Mouse (Mus musculus): ENCODE measurements around the gene Ifitm10. TPM values are rescaled to one million over a fixed set of nuclear protein-coding genes. Genes with fewer than 3 reads are reported as not detected.
"Not testable (repeated sequence)": the region's sequence is repeated elsewhere in the genome, so short reads cannot be mapped to it uniquely, and the experiment has no call there.

Gene Ifitm10
- total and polyA plus RNA-seq, 3 experiments: not detected

DNA sequence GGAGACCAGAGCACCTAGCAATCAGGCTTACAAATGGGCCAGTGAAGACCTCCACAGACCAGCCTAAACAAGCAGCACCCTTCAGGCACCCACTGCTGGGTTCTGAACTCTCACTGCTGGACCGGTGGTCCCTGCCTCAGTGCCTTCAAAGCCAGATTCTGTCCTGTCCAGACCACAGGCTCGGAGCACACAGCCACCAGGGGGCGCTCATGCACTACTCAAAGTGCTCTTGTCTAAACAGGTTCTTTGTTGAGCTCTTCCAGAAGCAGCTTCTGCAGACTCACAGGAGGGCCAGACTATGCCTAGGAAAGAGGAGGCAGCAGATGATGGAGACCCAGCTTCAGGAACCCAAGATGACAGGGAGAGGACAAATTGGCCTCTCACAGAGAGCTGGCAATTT is 39.3 kb downstream of the Ifitm10 start:
- H3K27ac ChIP-seq (ENCODE audit: insufficient read depth, low read depth): no peak overlapping the region
- dilution Hi-C loops (cut with MboI; ENCODE audit: extremely low pct_ligation_motif_present, extremely low pct_unique_long_range_greater_than_20kb, low sequenced_read_pairs) (no loop called here), in situ Hi-C loops (cut with MboI; ENCODE audit: low pct_ligation_motif_present, low pct_unique_long_range_greater_than_20kb, low sequenced_read_pairs) (loop anchor here (10.0 kb wide), 1 partner anchor 341 kb away; no protein-coding TSS in a partner anchor)
- no peaks in the 10 kb centered on the region for H3K79me2 ChIP-seq (replicated peaks; ENCODE audit: control insufficient read depth, extremely low read depth, insufficient read depth, poor library complexity, severe bottlenecking)
- H3K9ac ChIP-seq (ENCODE audit: insufficient read depth, low read depth): no peak overlapping the region
- no peaks in the 10 kb centered on the region for H3K4me1 ChIP-seq (ENCODE audit: control insufficient read depth in 1 of 2, insufficient read depth in 2 of 2)
- H3K4me3 ChIP-seq (replicated peaks in 1 of 3; ENCODE audit: low read depth in 2 of 3, low read length in 2 of 3, poor library complexity in 1 of 3): no peak overlapping the region
- TF ChIP-seq SMC3 (IDR thresholded peaks at IDR 0.05; ENCODE audit: low read depth, low read length): peak; percentile 94
- peak; percentile 56 for TF ChIP-seq ZC3H11A (IDR thresholded peaks at IDR 0.05; ENCODE audit: low read depth, low read length)
- peak; percentile 80 to 94 for TF ChIP-seq CTCF (conservative IDR thresholded peaks at IDR 0.05 in 1 of 2, IDR thresholded peaks at IDR 0.05 in 1 of 2; ENCODE audit: low read depth in 2 of 2, low read length in 2 of 2)
- no peak for TF ChIP-seq POLR2A (IDR thresholded peaks at IDR 0.05; ENCODE audit: low read depth, low read length)
- TF ChIP-seq RAD21 (IDR thresholded peaks at IDR 0.05; ENCODE audit: low read depth, low read length): peak; percentile 94
- no peak for TF ChIP-seq SIN3A (IDR thresholded peaks at IDR 0.05; ENCODE audit: low read length)
- DNase-seq (ENCODE audit: extremely low read depth): peak; percentile 80
- H3K9me3 ChIP-seq (replicated peaks; ENCODE audit: low read length): no peaks in the 10 kb centered on the region
- no peaks in the 10 kb centered on the region for H3K36me3 ChIP-seq (replicated peaks in 1 of 2; ENCODE audit: control insufficient read depth in 1 of 2, insufficient read depth in 1 of 2, low read length in 1 of 2)
- no peak overlapping the region for H3K4me2 ChIP-seq (ENCODE audit: insufficient read depth, low read depth, poor library complexity, severe bottlenecking)
- peaks cover 22% of the 10 kb centered on the region for H3K27me3 ChIP-seq (replicated peaks)

DNA sequence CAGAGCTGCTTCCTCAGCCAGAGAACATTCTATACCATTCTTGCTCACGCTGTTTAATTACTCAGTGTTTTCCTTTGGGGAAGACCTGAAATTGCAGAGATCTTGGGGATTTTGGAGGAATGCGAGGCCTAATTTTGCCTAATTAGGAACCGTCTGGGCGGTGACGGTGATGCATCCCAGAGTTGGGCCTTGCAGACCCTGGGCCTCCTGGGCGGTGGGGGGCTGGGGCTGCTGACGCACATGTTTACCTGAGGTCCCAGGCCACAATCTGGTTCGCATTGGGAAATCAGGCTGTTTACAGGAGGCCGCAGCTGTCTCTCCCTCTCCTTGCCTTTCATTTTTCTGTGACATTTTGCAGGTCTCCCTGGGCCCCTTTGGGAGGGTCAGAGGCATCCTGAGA is 40.8 kb downstream of the Ifitm10 start:
- H3K4me2 ChIP-seq (ENCODE audit: insufficient read depth, low read depth, poor library complexity, severe bottlenecking); DNase-seq (ENCODE audit: extremely low read depth); H3K27ac ChIP-seq (ENCODE audit: insufficient read depth, low read depth); H3K9ac ChIP-seq (ENCODE audit: insufficient read depth, low read depth); H3K4me1 ChIP-seq (ENCODE audit: control insufficient read depth in 1 of 2, insufficient read depth in 2 of 2); dilution Hi-C loops (cut with MboI; ENCODE audit: extremely low pct_ligation_motif_present, extremely low pct_unique_long_range_greater_than_20kb, low sequenced_read_pairs); H3K79me2 ChIP-seq (replicated peaks; ENCODE audit: control insufficient read depth, extremely low read depth, insufficient read depth, poor library complexity, severe bottlenecking); H3K9me3 ChIP-seq (replicated peaks; ENCODE audit: low read length); H3K36me3 ChIP-seq (replicated peaks in 1 of 2; ENCODE audit: control insufficient read depth in 1 of 2, insufficient read depth in 1 of 2, low read length in 1 of 2); H3K4me3 ChIP-seq (replicated peaks in 1 of 3; ENCODE audit: low read depth in 2 of 3, low read length in 2 of 3, poor library complexity in 1 of 3): not testable (repeated sequence)
- peaks cover 33% of the 10 kb centered on the region for H3K27me3 ChIP-seq (replicated peaks)
- in situ Hi-C loops (cut with MboI; ENCODE audit: low pct_ligation_motif_present, low pct_unique_long_range_greater_than_20kb, low sequenced_read_pairs): loop anchor here (10.0 kb wide), 1 partner anchor 342 kb away; no protein-coding TSS in a partner anchor

GRCm38 (mm10) chr7:142331281-142331680 is 42.3 kb downstream of the Ifitm10 start:
- no peak overlapping the region for H3K4me2 ChIP-seq (ENCODE audit: insufficient read depth, low read depth, poor library complexity, severe bottlenecking)
- H3K79me2 ChIP-seq (replicated peaks; ENCODE audit: control insufficient read depth, extremely low read depth, insufficient read depth, poor library complexity, severe bottlenecking): no peaks in the 10 kb centered on the region
- H3K27me3 ChIP-seq (replicated peaks): peaks cover 46% of the 10 kb centered on the region
- in situ Hi-C loops (cut with MboI; ENCODE audit: low pct_ligation_motif_present, low pct_unique_long_range_greater_than_20kb, low sequenced_read_pairs): loop anchor here (10.0 kb wide), 1 partner anchor 344 kb away; no protein-coding TSS in a partner anchor
- no peak overlapping the region for H3K9ac ChIP-seq (ENCODE audit: insufficient read depth, low read depth)
- H3K9me3 ChIP-seq (replicated peaks; ENCODE audit: low read length): no peaks in the 10 kb centered on the region
- H3K4me1 ChIP-seq (ENCODE audit: control insufficient read depth in 1 of 2, insufficient read depth in 2 of 2): no peaks in the 10 kb centered on the region
- dilution Hi-C loops (cut with MboI; ENCODE audit: extremely low pct_ligation_motif_present, extremely low pct_unique_long_range_greater_than_20kb, low sequenced_read_pairs): no loop called here
- TF ChIP-seq TBP (conservative IDR thresholded peaks at IDR 0.05; ENCODE audit: low read depth, low read length) (no peak), ELF1 (IDR thresholded peaks at IDR 0.05; ENCODE audit: low read depth, low read length) (no peak), USF2 (conservative IDR thresholded peaks at IDR 0.05; ENCODE audit: low read depth, low read length) (no peak), SIN3A (IDR thresholded peaks at IDR 0.05; ENCODE audit: low read length) (no peak), E2F4 (IDR thresholded peaks at IDR 0.05; ENCODE audit: insufficient replicate concordance, low read depth, low read length) (no peak), RCOR1 (conservative IDR thresholded peaks at IDR 0.05; ENCODE audit: low read depth, low read length) (no peak), EP300 (IDR thresholded peaks at IDR 0.05; ENCODE audit: low read length) (no peak), PAX5 (IDR thresholded peaks at IDR 0.05; ENCODE audit: low read length) (no peak), UBTF (IDR thresholded peaks at IDR 0.05; ENCODE audit: low read depth, low read length) (no peak), MYC (IDR thresholded peaks at IDR 0.05; ENCODE audit: low read depth, low read length) (no peak), MAZ (IDR thresholded peaks at IDR 0.05; ENCODE audit: low read depth, low read length) (no peak), BHLHE40 (IDR thresholded peaks at IDR 0.05; ENCODE audit: low read depth, low read length) (no peak), RAD21 (IDR thresholded peaks at IDR 0.05; ENCODE audit: low read depth, low read length) (no peak), ZC3H11A (IDR thresholded peaks at IDR 0.05; ENCODE audit: low read depth, low read length) (no peak), CHD1 (IDR thresholded peaks at IDR 0.05; ENCODE audit: low read depth, low read length) (no peak), NELFE (IDR thresholded peaks at IDR 0.05; ENCODE audit: low read depth, low read length) (no peak), ZKSCAN1 (IDR thresholded peaks at IDR 0.05; ENCODE audit: borderline replicate concordance, low read depth, low read length) (no peak), TCF12 (IDR thresholded peaks at IDR 0.05; ENCODE audit: low read depth, low read length) (no peak)
- no peak for DNase-seq (ENCODE audit: extremely low read depth)
- H3K4me3 ChIP-seq (replicated peaks in 1 of 3; ENCODE audit: low read depth in 2 of 3, low read length in 2 of 3, poor library complexity in 1 of 3): no peak overlapping the region
- no peak overlapping the region for H3K27ac ChIP-seq (ENCODE audit: insufficient read depth, low read depth)
- no peaks in the 10 kb centered on the region for H3K36me3 ChIP-seq (replicated peaks in 1 of 2; ENCODE audit: control insufficient read depth in 1 of 2, insufficient read depth in 1 of 2, low read length in 1 of 2)
